Mouse (Mus musculus) kidney, adult 2 months (tissue): Measurements from ENCODE around the gene Hspb9.

Experiments
- CTCF ChIP-seq: fragments of 200-500 bp; conservative IDR thresholded peaks from 2 replicates; pipeline ENCODE4 v1.5.1; 2011; ENCODE audit warnings: low read depth, mild to moderate bottlenecking, control low read depth, low read length, moderate library complexity, mixed read lengths; ENCODE audit not compliant: insufficient read depth, insufficient read length
- POLR2A ChIP-seq: fragments of 200-500 bp; IDR thresholded peaks from one replicate; pipeline ENCODE4 v1.6.1; 2011; ENCODE audit warnings: low read depth, low read length, control low read depth

- TF ChIP-seq CTCF (no peak), POLR2A (no peak)
These were observed 33.5 kb downstream of the Hspb9 start for GRCm38 (mm10) chr11:100747114-100747513.
